Mouse (Mus musculus) heart, adult 18-20 months (tissue): ENCODE results near the gene Reep1. TPM values are rescaled to one million over a fixed set of nuclear protein-coding genes. Genes with fewer than 3 reads are reported as not detected.

Experiments used
- DNase-seq, 2 experiments: peaks; one replicate each; pipeline ENCODE4 v3.0.0; 2021 to 2022; ENCODE audit warnings: mixed read lengths in 1 of 2
- long read RNA-seq, 2 experiments: library from polyadenylated mRNA; stranded (forward); transcript quantifications; one replicate each; pipeline ENCODE4 v2.0.0; 2021
- total RNA-seq, 2 experiments: library from RNA; stranded (reverse); gene quantifications; 2 replicates each; pipeline ENCODE4 v1.2.3; 2021

The Reep1 gene
- total RNA-seq: 10 to 100 TPM; 19.0 to 20.2 TPM
- long read RNA-seq, experiment 1, transcript Reep1-203 (9 exons, 3,339 nt): major isoform, 13 of 28 reads
- long read RNA-seq, experiment 1, partial matches to known transcripts: 1 of 28 reads
- long read RNA-seq, experiment 1, other reads (novel, unspliced or antisense): 13 of 28 reads
- long read RNA-seq, experiment 2, partial matches to known transcripts: 0 of 13 reads
- long read RNA-seq, experiment 2, other reads (novel, unspliced or antisense): 11 of 13 reads

DNA sequence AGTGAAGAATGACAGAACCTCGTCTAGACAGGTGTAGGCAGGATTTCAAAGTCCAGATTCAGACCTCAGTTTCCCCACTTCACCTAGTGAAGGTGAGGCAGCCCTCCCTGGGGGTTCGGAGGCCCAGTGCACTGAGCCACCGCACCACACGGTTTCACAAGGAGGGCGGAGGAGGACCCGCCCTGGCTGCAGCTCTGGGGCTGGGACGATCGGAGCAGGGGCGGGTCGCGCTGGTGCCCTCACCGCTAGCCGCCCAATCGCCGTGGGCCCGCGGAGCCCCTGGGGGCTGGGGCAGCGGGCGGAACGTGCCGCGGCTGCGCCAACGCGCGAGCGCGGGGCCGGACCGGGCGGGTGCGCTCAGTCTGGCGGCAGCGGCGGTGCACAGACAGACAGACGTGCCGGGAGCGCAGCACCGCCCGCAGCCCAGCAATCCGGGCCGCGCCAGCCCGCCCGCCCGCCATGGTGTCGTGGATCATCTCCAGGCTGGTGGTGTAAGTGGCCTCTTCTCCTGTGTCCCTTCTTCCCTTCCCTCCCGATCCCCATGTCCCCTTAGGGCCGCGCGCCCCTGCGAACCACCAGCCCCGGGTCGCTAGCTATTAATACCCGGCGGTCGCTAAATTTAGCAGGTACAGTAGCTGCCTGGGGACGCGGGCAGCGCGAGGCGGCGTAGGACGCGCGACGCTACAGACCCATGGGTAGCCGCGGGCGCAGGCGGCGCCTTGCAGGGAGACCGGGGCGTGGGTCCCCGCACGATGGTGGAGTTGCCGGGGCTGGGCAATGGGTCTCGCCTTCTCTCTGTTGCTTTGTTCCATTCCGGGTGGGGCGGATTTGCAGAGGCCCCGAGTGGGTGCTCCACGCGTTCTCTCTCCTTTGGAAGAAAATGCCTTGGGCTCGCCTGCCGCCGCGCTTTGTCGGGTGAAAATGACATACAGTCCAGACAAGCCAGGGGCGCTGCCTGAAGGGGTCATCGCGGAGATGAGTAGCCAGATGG, at the start of gene Reep1:
Gene Reep1, plus strand, starts transcription at position 51 of the 991 bp plus-strand sequence.
- peak; percentile 47 to 60 for DNase-seq

- DNase-seq: peak; percentile 25 to 36
Observed at GRCm38 (mm10) chr6:71658290-71658689, 49.1 kb upstream of the Reep1 start.

GRCm38 (mm10) chr6:71664511-71664910, 42.9 kb upstream of the Reep1 start:
- no peak for DNase-seq

DNA sequence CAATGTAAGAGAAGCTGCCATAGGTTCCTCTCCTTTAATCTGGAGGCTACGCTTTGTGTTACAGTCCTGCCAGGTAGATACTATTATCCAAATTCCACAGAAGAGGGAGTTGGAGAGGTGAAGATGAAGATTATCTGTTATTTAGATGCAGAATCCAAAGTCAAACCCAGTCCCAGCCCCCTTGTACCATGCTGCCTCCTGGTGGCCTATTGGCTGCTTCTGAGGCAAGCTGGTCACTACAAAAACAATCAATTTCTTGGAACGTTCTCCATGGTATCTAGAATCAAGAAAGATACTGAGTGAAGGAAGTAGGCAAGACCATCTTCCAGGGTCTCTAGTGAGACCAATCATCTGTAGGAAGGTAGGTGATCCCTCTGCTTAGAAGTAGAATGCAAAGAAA, 34.2 kb upstream of the Reep1 start:
- DNase-seq: peak; percentile 10 to 41

- peak in 1 of 2 experiments; percentile 9 for DNase-seq
Observed at GRCm38 (mm10) chr6:71678891-71679290, 28.5 kb upstream of the Reep1 start.

DNA sequence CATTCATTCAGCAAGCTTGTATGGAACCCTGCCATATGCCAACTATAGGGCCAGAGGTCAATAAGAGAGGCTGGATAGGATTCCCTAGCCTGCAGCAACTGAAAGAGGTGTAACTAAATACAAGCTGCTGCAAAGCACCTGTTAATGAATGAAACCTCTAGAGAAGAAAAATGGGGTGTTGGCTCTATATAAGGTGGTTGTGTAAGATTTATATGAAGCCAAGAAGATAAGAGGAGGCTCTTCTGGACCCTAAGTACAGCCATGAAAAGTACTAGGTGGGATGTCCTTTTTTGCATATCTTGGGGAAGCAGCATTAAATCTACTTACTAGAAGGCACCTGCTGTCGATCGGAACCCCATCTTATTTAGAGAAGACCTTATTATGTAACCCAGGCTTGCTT, 12.2 kb upstream of the Reep1 start:
- no peak for DNase-seq

DNA sequence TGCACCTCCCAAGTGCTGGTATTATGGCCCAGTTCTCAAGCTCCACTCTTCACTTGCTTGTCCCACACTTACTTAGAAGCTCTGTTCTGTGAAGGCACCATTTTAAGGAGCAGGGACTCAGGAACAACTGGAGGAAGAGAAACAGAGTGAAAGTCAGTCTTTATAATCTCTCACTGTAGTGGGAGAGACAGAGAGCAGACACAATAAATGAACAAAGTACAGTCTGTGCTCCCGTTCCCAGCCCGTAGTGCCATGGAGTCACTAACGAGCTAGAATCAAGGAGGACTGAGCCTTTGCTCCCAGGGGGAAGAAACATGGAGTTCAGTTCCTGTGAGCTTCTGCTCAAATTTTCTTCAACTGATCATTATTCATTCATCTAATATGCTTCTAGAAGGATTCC, 11.8 kb upstream of the Reep1 start:
- no peak for DNase-seq

- no peak for DNase-seq
Observed at GRCm38 (mm10) chr6:71706871-71707270, 490 bp upstream of the Reep1 start.

GRCm38 (mm10) chr6:71708528-71708927, 1.2 kb downstream of the Reep1 start:
- DNase-seq: no peak

DNA sequence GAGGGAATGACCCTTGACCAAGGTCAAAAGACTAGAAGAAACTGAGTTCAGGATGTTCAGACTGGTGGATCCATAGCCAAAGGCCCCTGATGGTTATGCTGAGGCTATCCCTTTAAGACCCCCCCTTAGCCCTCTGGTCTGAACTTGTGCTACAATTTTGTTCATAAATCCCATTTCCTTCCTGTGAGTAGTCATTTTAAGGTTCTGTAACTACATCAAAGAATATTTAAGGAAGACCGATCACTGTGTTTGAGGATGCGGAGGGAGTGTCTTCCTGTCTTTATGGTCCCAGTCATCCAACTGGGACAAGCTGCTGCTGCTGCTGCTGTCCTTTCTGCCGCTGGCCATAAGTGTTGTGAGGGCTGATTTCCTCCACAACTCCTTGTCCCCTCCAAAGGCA, 3.0 kb downstream of the Reep1 start:
- no peak for DNase-seq

DNA sequence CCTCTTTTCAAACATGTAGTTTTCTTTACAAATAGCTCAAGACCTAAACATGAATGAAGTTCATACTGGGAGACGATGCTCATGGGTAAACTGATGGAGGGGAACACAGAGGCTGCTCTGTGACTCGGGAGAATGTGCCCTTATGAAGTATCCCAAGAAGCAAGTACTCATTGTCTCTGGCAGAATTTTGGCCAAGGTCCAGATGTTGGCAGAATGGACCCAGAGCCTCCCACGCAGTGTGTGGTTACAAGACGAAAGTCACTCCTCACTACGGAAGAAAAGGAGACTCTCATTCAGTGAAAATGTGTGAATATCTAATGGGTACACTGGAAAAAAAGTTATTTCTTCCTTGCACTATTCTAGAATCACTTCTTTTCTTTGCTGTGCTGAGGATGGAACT, 3.8 kb downstream of the Reep1 start:
- no peak for DNase-seq

GRCm38 (mm10) chr6:71713532-71713931, 6.2 kb downstream of the Reep1 start:
- no peak for DNase-seq

DNA sequence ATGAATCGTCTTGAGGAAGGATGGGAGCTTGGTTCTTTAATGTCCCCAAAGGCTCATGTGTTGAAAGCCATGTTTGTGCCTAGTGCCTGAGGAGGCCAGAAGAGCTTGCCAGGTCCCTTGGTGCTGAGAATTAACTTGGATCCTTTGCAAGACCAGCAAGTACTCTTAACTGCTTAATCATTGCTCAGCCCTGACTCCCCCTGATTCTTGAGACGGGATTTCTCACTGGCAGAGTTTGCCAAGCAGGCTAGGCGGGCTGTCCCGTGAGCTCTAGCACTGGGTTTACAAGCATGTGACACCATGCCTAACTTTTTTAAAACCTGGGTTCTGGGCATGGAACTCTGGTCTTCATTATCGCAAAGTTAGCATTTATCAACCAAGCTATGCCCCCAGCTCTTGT, 7.6 kb downstream of the Reep1 start:
- no peak for DNase-seq

DNA sequence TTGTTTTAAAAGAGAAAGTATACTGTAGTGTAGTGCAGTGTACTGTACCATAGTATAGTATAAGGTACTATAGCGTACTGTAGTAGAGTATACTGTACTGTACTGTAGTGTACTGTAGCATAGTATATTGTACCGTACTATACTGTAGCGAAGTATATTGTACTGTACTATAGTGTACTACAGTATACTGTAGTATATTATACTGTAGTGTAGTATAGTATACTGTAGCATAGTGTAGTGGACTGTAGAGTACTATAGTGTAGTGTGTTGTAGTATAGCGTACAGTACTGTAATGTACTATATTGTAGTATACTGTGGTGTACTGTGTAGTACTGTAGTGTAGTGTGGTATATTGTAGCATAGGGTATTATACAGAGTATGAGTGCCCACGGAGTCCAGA, 9.1 kb downstream of the Reep1 start:
- no peak for DNase-seq

DNA sequence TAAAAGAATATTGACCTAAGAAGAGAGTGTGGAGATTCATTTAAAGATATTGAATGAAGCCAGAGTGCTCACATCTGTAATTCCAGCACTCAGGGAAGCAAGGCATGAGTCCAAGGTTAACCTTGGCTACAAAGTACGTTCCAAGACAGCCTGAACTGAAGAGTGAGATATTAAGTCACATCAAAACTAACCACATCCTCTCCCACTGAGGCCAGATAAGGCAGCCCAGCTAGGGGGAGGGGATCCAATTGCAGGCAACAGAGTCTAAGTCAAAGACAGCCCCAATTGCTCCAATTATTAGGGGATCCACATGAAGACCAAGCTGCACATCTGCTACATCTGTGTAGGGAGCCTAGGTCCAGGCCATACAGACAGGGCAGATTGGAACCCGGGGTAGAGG, 11.0 kb downstream of the Reep1 start:
- DNase-seq: no peak

- no peak for DNase-seq
Observed at GRCm38 (mm10) chr6:71719302-71719701, 11.9 kb downstream of the Reep1 start.

- DNase-seq: no peak
Observed at GRCm38 (mm10) chr6:71722988-71723387, 15.6 kb downstream of the Reep1 start.

GRCm38 (mm10) chr6:71723555-71723954, 16.2 kb downstream of the Reep1 start:
- no peak for DNase-seq

GRCm38 (mm10) chr6:71726710-71727109, 19.3 kb downstream of the Reep1 start:
- DNase-seq: no peak

GRCm38 (mm10) chr6:71728306-71728705, 20.9 kb downstream of the Reep1 start:
- DNase-seq: peak; percentile 15 to 18

DNA sequence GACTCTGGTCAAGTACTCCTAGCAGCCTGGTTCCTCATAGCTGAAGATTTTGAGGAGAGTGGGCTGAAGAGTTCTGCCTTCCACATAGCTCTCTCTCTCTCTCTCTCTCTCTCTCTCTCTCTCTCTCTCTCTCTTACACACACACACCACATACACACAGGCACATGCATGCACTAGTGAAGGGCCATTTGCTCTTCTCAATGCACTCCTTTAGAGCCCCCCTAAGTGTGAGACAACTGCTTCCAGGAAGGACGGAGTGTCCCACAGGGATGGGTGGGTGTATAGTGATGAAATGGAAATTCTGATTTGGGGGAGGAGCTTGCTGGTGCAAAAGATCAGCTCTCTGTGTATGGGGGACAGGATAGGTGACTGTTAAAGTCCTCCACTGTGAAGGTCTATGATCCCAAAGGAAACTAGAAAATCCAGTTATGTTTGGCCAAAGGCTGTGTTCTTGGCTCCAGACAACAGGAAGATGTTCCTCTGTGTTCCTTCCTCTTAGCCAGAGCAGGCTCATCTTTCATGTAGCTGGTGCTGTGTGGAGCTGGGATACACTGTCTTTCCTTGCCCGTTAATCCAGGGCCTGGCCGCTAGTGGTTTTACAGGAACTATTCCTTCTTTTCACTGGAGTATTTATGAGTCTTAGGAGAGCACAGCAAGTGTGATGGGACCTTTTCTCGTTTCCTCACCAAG, 27.7 kb downstream of the Reep1 start:
- DNase-seq: no peak

DNA sequence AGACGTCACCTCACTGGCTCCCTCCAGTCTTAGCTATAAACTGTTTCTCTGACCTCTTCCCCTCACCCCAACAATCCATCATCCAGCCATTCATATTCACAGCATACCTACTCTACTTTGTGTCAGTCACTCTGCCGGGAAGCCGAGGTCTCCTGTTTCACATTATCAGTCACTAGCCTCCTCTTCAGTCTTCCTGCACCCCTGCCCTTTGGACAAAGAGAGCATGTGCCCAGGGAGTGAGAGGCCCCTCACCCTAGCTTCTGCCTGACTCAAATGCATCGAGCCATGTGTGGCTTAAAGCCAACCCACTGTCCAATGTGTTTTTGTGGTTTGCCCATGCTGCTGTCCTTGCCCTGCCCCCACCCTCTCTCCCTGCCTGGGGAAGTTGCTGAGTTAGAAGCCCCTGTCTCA, 28.2 kb downstream of the Reep1 start:
- DNase-seq: no peak

DNA sequence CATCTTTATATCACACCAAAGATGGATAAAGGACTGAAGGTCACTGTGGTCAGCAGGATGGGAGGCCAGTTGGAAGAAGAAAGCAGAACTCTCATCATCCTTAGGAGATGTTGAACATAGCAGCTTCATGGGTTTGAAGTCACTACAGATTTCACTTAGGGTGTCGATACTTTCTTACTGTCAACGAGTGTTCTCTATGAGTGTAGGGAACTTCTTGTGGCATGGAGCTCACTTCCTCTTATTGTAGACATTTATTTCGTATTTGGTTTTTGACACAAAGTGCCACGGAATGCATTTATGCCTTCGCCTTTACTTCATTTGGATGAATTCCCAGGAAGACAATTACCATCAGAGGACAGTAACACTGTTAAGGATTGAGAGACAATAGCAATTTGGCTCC, 28.7 kb downstream of the Reep1 start:
- DNase-seq: no peak
